Mouse (Mus musculus) cerebellum, postnatal 25 days (tissue): ENCODE results near the gene Gm26558.

Experiments used
- DNase-seq, 2 experiments: peaks; one replicate each; pipeline ENCODE4 v3.0.0; 2021; ENCODE audit warnings: mixed read lengths in 2 of 2

Gene Gm26558

DNA sequence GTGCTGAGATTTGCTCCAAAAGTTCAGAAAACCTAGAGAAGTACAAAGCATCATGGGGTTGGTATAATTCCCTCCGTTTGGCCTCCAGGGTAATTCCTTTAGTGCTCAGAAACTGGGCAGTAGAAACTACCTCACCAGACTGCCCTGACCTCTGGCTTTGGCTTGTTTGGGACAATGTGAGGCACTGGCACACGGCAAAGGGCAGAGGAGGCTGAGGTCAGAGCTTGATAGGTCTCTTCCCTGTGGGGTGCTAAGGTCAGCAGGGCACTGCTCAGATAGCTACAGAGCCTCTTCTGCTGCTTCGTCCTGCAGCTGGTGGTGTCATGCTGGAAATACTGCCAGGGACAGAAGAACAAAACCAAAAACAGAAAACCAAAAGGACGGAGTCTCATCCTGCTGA is 14.2 kb downstream of the Gm26558 start:
- no peak for DNase-seq

DNA sequence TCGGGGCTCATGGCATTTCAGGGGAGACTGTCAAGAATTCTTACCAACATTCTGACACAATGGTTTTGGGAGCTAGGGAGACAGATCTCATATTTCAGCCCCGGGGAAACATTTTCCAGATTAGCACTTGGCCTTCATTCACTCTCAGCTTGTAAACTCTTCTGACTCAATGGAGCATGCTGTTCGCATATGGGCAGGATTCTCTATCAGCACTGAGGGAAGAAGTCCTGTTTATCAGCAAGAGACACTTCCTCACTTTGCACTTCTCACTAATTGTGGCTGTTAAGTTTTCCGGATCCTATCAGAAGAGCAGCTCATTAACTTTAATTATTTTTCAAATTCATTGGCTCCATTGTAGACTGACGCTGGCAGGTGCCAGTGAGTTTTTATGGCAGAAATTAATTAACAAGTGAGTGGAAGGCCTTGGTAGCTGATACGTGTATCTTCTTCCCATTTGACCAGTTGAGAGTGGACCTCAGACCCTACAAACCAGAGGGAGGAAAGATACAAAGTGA is 16.6 kb downstream of the Gm26558 start:
- DNase-seq = no peak

DNA sequence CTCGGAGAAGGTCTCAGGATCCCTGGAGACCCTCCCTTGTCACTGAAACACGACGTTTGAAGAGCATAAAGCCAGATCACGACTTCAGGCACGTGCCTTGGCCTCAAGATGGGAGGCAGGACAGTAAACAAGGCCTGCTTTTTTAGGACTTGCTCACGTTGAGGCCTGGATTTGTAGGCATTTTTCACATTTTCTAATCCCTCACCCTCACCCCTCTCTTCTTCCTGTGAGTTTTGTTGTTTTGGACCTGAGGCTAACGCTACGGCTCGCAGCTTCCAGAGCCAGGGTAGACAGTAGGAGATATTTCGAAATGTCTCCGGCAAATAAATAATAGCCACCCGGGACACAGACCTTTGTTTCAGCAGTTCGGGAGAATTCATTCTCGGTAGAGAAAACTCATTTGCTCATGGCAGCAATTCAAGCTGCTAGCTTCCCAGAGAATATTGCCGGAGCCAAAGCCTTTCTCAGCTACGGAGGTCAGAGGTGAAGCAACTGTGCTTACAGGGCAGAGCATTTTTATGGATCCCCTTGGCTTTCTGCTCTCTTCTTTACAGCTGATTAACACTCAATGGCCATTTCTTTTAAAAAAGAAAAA is 18.8 kb downstream of the Gm26558 start:
- no peak for DNase-seq

DNA sequence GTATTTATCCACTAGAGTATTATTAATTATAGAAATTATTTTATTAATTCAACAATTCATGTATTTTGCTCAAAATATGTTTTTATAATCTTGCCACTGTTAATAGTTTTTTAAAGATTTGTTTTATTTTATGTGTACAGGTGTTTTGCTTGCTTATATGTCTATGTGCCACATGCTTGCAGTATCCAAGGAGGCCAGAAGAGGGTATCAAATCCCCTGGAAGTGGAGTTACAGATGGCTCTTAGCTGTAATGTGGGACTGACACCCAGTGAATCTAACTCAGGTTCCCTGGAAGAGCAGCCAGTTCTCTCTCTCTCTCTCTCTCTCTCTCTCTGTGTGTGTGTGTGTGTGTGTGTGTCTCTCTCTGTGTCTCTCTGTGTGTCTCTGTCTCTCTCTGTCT is 20.9 kb downstream of the Gm26558 start:
- DNase-seq = no peak

DNA sequence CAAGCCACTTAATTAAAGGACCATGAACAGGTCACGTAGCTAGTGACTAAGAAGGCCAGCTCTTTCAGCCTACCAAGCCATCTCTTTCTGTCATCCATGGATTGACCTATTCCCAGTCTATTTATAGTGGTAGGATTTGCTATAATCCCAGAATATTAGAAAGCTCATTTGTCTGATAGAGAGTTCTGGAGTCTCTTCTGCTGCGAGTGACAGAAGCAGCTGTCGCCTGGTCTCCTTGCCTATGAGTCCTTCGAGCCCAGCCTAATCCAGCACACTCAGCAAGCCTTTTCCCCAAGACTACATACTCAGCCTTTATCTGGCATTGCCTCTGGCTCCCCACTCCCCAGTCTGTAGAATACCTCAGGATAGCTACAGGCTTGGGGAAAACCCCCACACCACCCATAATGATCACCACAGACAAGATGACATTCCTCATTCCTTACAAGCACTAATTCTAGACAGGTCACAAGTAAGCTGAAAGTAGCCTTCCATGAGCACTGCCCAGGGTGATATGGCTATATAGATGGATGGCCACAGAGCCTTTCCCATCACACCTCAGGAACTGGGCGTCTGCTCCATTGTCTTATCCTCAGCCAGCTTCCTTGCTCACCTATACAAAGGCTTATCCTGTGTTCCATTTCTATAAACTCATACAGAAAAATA is 27.7 kb downstream of the Gm26558 start:
- DNase-seq = no peak

DNA sequence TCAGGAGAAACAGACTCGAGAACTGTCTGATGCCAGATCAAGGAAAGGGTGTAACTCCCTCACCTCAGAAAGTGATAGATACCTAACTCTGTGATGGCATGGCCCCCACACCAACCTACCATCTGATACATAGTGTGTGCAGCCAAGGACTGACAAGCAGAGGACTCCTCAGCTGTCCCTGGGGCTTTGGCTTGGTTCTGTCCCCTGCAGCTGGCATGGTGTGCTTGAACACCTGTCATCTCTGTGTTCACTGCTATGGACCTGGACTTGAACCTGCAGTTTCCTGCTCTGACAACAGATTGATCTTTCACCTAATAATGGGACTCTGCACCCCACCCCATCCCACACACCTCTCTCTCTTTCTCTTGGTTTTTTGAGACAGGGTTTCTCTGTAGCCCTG is 29.5 kb downstream of the Gm26558 start:
- DNase-seq = no peak

DNA sequence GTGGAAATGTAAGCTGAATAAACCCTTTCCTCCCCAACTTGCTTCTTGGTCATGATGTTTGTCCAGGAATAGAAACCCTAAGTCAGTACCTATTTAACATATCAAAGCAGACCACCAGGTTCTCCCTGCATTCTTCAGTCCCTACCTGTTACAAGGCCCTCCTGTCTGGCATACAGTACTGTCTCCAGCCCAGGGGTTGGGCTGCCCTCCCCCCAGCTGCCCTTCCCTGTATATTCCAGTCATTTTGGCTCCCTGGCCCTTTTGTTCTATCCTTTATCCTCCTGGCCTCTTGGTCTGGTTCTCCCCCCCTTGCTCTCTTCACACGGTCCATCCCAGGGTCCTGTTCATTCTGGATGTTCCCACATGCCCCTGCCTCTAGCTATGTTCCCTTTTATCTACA is 30.6 kb downstream of the Gm26558 start:
- DNase-seq = no peak

DNA sequence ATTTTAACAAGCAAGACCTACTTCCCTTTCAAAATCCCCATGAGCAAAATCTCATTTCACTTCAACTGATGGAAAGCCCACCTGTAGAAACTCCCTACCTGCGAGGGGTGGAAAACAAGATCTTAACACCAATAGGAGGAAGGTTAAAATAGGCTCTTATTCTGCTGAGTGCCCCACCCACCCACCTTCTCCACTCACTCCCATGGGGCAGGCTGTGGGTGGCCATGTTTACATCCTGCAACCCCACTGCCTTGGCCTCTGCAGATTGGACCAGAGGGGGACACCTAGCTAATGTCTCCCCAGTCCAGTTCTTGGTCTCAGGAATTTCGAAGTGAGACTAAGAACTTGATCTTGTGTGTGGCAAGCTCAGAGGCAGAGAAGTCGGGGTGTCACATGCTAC is 32.0 kb downstream of the Gm26558 start:
- no peak for DNase-seq

DNA sequence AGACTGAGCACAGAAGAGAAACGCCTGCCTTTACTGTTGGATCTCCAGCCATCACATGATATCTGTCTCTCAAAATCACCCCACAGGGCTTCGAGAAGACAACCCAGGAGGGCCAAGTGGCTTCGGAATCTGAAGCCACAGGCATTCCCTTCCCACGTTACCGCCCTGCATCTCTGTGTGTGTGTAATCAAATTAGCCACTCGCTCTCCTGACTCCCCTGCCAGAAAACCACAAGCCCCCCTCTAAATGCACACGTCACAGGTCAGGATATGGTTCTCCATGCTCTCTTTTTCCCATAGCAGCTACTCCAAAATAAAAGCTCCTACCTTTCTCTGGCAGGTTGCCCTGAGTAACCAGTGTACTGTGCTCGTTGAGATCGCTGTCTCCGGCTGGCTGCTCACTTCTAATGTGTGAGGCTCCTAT is 32.6 kb downstream of the Gm26558 start:
- DNase-seq = peak in 1 of 2 experiments; percentile 14

DNA sequence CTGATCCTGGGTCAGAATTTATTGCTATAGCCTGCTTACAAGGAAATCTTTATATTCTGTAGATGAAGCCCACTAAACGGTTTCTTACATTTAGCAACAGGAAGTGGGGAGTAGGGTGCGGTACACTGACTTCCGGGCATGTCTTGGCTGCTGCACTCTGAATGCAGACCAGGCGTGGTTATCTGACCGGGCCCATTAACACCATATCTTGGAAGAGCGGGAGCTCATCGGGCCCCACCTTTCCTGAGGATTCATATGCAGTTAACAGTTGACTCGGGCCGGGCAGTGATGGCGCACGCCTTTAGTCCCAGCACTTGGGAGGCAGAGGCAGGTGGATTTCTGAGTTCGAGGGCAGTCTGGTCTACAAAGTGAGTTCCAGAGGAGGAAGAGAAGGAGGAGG is 33.5 kb downstream of the Gm26558 start:
- no peak for DNase-seq

DNA sequence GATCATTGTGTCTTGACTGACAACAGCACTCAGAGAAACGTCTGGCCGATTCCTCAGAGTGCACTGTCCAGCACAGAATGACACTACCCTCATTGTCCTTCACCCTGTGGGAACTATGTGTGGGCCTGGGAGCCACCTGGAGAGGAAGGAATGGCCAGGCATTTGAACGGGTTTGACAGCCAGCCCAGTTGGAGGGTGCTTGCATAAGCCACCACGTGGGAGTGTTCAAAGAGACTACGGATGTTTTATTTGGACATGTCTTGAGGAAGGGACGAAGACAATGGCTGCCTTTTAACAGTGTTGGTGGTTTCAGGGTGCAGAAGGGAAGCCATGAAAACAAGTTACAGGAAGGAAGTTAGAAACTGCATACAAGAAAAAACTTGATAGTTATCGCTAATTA is 36.1 kb downstream of the Gm26558 start:
- DNase-seq = no peak

DNA sequence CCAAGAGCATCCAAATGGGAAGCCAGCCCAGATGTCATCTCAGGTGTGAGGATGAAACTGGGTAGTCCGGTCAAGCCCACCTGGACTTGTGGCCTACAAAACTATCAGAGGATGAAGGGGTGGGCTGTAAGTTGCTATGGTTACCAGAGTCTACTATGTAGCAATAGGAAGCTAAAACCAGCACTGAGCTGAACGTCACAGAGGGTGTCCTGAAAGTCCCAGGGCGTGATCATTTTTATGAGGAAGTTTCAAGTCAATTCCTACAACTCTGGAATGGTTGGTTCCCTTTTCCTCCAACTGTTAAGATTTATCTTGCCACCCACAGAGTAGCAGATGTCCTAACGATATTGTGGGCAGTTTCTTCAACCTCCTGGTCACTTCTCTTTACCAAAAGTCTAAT is 39.7 kb downstream of the Gm26558 start:
- DNase-seq = no peak

DNA sequence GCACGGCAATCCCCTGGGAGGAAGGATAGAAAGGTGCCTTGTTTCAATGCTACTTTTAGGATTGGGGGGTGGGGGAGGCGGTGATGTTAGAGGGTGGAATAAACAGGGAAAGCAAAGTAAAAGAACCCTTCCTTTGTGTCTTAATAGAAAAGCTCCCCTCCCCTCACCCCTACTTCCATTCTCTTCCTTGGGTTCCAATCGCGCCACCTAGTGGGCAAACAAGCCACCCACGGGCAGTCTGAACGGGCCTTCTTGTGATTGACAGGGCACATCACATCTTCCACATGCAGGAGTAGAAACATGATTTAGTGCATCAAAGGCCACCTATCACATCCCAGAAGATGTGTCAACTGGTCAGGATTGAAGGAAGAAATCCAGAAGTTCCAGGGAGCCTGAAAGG is 41.7 kb downstream of the Gm26558 start:
- DNase-seq = peak; percentile 15 to 61

DNA sequence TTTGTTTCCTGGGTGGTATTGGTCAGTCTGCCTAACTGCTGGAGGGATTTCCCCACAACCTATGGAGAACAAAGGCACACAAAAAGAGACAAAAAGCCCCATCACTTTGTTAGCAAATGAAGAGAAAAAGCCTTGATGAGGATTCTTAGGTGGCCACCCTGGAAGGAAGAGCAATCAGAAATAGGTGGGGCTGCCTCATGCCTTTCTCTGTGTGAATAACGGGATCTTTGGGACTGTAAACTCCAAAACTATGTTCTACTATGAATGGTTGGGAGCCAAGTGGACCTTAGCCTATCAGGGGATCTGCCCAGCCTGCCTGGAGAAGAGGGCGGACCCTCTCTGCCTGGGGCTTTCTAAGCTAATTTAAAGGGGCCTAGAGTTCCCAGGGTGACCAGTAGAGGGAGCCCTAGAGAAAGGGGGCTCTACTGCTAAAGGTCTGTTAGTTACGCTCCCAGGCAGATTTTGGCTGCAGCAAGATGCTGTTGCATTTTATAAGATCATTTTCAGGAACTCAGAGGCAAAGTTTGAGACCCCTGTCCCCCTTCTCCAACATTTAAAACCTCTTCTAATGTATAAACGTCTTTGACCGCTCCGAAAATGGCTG is 42.6 kb downstream of the Gm26558 start:
- DNase-seq = no peak

DNA sequence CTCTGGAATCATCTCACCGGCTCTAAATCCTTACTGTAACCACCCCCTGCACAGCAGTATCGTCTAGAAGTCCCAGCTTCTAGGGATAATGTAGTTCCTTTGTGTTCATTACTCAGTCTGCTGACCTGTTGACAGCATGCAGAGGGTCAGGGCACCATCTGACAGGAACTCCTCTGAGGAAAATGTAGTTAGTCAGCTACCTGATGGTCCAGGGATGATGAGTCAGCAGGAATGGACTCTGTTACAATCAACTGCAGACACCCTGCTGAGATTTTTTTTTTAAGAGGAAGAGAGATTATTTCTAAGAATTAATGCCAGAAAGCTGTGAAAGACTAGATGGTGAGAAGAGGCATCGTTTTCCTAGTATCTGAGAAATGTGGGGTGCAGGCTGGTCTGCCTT is 45.3 kb downstream of the Gm26558 start:
- no peak for DNase-seq

DNA sequence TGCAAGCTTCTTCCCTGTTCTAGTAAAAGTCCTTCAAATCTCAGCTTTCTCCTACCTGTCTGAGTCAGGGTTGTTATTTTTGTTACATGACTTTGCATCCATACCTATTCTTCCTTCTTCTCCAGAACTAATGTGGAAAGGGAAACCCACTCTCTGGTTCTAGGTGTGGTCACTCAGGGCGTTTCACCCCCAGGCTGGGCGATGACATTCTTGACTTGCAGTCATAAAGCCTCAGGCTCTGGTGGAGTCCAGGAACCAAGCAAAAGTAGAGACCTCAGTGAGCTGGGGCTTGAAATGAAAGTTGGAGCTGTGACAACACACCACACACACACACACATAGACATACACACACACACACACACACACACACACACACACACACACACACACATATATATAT is 45.8 kb downstream of the Gm26558 start:
- DNase-seq = no peak

DNA sequence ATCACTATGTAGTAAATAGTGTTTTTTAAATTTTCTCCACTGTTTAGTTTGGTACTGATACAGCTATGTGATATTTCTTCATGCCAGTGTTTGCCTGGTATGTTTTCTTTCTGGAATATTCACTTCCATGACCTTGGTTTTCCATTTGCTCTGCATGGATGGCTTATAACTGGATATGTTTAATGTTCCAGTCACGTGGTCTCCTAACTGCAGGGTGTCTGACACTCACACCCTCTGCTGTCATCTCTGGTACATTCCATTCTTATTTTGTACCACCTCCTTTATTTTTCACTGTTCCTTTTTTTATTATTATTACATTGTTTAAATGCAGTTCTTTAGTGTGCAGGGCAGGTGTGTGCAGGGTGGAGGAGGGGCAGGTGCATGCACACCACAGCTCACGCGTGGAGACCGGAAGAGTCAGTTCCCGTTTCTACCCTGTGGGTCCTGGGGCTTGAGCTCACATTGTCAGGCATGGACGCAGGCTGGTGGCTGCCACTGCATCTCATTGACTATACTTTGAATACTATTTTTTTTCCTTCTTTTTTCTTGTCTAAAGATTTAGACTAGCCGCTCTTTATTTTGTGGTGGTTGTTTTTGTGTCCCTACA is 47.1 kb downstream of the Gm26558 start:
- DNase-seq = no peak
